Mouse (Mus musculus) adrenal gland, adult 8-10 months (tissue): ENCODE measurements at regions not wholly inside any gene's neighbourhood (a gene's known extent, or its start where the extent isn't known, plus 50 kb on each side); places are given as distances from the start of the nearest gene placed in this dataset.

Experiments
- DNase-seq: peaks from one replicate; pipeline ENCODE4 v3.0.0; 2022

- DNase-seq, result no peak
Measured at GRCm38 (mm10) chr15:52570256-52570655, 1314.5 kb upstream of the Gm7489 start.

DNA sequence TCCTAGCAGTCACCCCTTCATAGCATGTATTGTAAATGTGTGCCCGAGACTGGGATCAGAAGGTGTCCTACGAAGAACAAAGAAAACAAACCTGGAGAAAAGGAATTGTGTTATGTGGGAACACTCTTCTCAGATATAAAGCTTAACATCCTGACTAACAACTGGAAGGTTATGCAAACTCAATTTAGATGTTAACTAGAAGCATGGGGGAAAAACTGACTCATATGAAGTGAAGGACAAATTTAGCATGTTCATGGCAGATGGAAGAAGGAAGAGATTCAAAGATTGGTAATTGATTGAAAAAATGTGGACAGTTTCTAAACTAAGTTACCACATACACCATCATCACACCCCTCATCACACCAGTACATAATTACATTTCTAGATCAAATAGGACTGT, 1307.1 kb upstream of the Gm7489 start:
- no peak for DNase-seq

DNA sequence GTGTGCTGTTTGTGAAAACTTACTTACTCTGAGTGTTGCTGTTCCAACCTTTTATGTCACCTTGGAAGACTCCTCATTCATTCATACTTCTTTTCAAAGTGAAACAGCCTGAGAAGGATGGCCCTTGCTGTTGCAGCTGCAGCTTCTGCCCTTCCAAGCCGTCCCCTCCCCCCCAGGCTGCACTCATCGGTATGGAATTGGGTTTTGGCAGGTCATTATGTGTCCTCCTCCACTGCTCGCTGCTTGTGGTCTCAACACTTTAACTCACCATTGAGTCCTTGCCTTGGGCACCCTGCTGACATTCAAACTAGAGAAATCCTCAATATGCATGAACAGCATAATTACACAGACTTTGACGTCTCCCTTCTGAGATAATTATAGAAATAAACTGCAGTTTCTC, 1295.3 kb upstream of the Gm7489 start:
- no peak for DNase-seq

DNA sequence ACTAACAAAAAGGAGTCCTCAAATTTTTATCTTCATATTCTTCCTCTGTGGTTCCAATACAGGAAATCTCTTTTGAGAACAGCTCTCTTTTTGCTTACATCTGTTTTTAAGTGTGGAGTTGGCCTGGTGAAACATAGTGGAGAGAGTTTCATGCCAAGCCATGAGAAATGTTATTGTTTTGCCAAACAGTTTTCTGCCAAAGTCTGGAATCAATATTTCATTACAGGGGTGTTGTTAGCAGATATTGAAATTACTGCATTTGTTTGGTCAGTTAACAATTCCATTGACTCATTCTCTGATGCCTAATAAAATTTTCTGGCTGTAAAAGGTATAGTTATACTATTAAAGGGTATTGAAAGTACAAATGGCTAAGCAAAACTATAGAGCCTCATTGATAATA, 1285.2 kb upstream of the Gm7489 start:
- no peak for DNase-seq

GRCm38 (mm10) chr15:52599957-52600356, 1284.7 kb upstream of the Gm7489 start:
- DNase-seq, result no peak

- DNase-seq, result no peak
Measured at GRCm38 (mm10) chr15:52639790-52640189, 1244.9 kb upstream of the Gm7489 start.

DNA sequence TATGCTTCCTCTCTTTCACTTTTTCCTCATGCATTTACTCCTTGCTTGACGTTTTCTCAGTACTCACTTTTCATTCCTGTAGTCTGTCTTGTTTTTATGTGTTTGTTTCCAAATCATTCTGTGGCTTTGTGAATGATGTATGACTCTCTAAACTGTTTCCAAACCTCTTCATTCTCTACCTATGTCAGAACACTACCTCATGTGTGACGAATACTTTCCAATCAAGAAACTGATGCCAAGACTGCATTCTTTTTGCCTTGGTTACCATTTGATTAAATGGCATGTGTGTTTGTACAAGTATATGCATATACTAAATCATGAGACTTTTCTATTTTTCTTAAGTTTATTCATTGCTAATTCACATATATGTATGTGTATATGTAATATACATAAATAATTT, 1238.7 kb upstream of the Gm7489 start:
- no peak for DNase-seq

GRCm38 (mm10) chr15:52657916-52658315, 1226.8 kb upstream of the Gm7489 start:
- no peak for DNase-seq
